Mouse (Mus musculus) spleen, adult 2 months (tissue): ENCODE data around the gene Fos.

Source experiments
- CTCF ChIP-seq: fragments of 200-500 bp; IDR thresholded peaks from 2 replicates; pipeline ENCODE4 v1.5.1; 2011; ENCODE audit warnings: mild to moderate bottlenecking, inconsistent platforms; ENCODE audit not compliant: insufficient read depth, insufficient read length, insufficient replicate concordance; ENCODE audit errors: extremely low read depth
- POLR2A ChIP-seq: fragments of 200-500 bp; IDR thresholded peaks from 2 replicates; pipeline ENCODE4 v1.6.1; 2011; ENCODE audit warnings: low read depth, low read length, inconsistent platforms

DNA sequence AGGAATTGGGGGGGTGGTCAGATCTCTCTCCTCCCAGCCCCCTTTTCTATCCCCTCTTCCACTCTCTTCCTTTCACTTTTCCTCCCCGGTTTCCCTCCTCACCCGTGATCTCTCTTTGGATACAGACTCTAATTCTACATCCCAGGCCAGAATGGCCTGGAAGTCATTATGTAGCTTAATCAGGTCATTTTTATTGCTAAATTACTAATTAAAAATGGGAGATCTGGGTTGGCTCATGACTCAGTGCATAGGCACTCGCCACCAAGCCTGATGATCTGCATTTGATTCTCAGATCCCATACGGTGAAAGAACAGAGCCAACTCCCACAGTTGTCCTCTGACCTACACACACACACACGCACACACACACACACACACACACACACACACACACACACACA, 39.2 kb upstream of the Fos start:
- TF ChIP-seq POLR2A = no peak
- TF ChIP-seq CTCF = no peak
